Mouse (Mus musculus): ENCODE measurements around the gene Flot1.

DNA sequence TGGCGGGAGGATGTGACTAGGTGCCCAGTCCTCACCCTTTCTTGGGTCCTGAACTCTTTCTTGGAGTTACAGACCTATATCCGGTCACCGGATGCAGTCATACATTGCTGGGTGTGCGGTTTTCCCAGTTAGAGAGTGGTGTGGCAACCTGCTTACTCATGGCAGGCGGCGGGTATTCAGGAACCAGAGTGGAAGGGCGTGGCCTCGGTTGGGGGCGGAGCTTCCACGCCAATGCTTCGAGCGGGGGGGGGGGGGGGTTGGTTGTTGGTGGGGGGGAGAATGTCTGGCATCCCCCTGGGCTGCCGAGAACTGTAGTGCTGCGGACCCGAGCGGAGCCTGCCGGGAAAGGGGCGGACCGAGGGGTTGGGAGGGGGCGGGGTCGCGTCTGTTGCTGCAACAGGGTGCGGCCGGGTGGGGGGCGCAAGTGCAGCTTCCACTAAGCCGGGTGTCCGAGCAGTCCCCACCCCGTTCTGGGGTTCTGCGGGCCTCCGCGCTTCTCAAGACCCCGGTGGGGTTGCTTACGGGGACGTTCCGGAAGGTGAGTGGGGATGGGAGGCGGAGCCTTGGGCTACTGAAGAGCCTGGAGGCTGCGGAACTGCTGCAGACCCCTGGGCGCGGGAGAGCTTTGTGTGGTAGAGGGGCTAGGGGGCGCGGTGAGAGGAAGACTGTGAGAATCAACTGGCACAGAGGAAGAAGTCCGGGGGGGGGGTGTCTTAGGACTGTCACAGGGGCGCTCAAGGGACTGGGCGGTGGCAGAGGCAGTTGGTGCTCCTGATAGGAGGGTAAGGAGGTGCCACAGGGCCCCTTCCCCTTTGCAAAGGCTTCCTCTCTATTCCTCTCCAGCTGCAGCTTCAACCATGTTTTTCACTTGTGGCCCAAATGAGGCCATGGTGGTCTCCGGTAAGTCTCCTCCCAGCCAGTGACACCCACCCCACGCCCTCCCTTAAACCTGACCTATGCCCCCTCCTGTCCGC, at the start of gene Flot1:
- TF ChIP-seq CTCF (IDR thresholded peaks at IDR 0.05; ENCODE audit: control insufficient read depth, insufficient read depth, low read length) (no peak), POLR2A (IDR thresholded peaks at IDR 0.05; ENCODE audit: borderline replicate concordance, control insufficient read depth, low read depth, low read length) (peak; percentile 33; the same call in 1 of the 2 replicates)

Measured in bone marrow, adult 2 months (tissue).